Mouse (Mus musculus) myocyte (in vitro differentiated cells): ENCODE measurements around the gene Jph2. TPM values are rescaled to one million over a fixed set of nuclear protein-coding genes. Genes with fewer than 3 reads are reported as not detected.

Source experiments
- H3K27me3 ChIP-seq: one replicate; pipeline ENCODE4 v1.6.1; 2011; ENCODE audit not compliant: control insufficient read depth, insufficient read depth, insufficient read length
- H3K36me3 ChIP-seq: one replicate; pipeline ENCODE4 v1.6.1; 2011; ENCODE audit not compliant: control insufficient read depth, insufficient read depth
- H3K4me2 ChIP-seq: one replicate; pipeline ENCODE4 v1.6.1; 2011; ENCODE audit warnings: low read depth, control low read depth
- H3K4me3 ChIP-seq: one replicate; pipeline ENCODE4 v1.5.1; 2011; ENCODE audit warnings: mild to moderate bottlenecking, control low read depth, moderate library complexity
- H3K79me2 ChIP-seq: one replicate; pipeline ENCODE4 v1.6.1; 2011; ENCODE audit not compliant: control insufficient read depth, insufficient read depth
- H3ac ChIP-seq: one replicate; pipeline ENCODE4 v1.6.1; 2011; ENCODE audit not compliant: control insufficient read depth, insufficient read length
- CEBPB ChIP-seq: IDR thresholded peaks from 2 replicates; pipeline ENCODE4 v1.6.1; 2011; ENCODE audit warnings: mild to moderate bottlenecking, moderate library complexity; ENCODE audit not compliant: poor library complexity, insufficient read depth, severe bottlenecking
- E2F4 ChIP-seq: IDR thresholded peaks from one replicate; pipeline ENCODE4 v1.6.1; 2011; ENCODE audit warnings: mild to moderate bottlenecking, control low read depth, moderate library complexity; ENCODE audit not compliant: insufficient read depth
- MAX ChIP-seq: IDR thresholded peaks from one replicate; pipeline ENCODE4 v1.6.1; 2011; ENCODE audit warnings: low read depth, mild to moderate bottlenecking, control low read depth
- MYOD1 ChIP-seq, 3 experiments: IDR thresholded peaks; one replicate each; pipeline ENCODE4 v1.6.1; 2011; ENCODE audit warnings: control low read depth in 2 of 3, low read depth in 2 of 3, mild to moderate bottlenecking in 2 of 3, moderate library complexity in 1 of 3; ENCODE audit not compliant: insufficient read length in 2 of 3, control insufficient read depth in 1 of 3
- MYOG ChIP-seq, 3 experiments: IDR thresholded peaks; one replicate each; pipeline ENCODE4 v1.6.1; 2011; ENCODE audit warnings: control low read depth in 2 of 3, low read depth in 2 of 3, mild to moderate bottlenecking in 2 of 3; ENCODE audit not compliant: insufficient read length in 2 of 3, control insufficient read depth in 1 of 3, insufficient read depth in 1 of 3
- POLR2A ChIP-seq: IDR thresholded peaks from one replicate; pipeline ENCODE4 v1.6.1; 2011; ENCODE audit warnings: low read depth, mild to moderate bottlenecking, control low read depth, moderate library complexity; ENCODE audit not compliant: insufficient read length
- POLR2AphosphoS2 ChIP-seq: IDR thresholded peaks from one replicate; pipeline ENCODE4 v1.6.1; 2011; ENCODE audit warnings: low read depth, control low read depth; ENCODE audit not compliant: insufficient read length
- REST ChIP-seq: IDR thresholded peaks from one replicate; pipeline ENCODE4 v1.6.1; 2011; ENCODE audit warnings: mild to moderate bottlenecking, control low read depth, moderate library complexity; ENCODE audit not compliant: insufficient read depth, insufficient read length
- SRF ChIP-seq: IDR thresholded peaks from one replicate; pipeline ENCODE4 v1.6.1; 2011; ENCODE audit warnings: low read depth; ENCODE audit not compliant: control insufficient read depth, insufficient read length
- TCF12 ChIP-seq: IDR thresholded peaks from one replicate; pipeline ENCODE4 v1.6.1; 2011; ENCODE audit warnings: mild to moderate bottlenecking, control low read depth; ENCODE audit not compliant: poor library complexity, insufficient read depth, severe bottlenecking
- TCF3 ChIP-seq: IDR thresholded peaks from one replicate; pipeline ENCODE4 v1.6.1; 2011; ENCODE audit warnings: low read depth, control low read depth; ENCODE audit not compliant: insufficient read length
- USF1 ChIP-seq: IDR thresholded peaks from one replicate; pipeline ENCODE4 v1.6.1; 2011; ENCODE audit warnings: low read depth, mild to moderate bottlenecking, control low read depth, moderate library complexity
- polyA plus RNA-seq: library from polyadenylated mRNA; unstranded; fragments of >200 nt; fragmentation: generic; extraction: Trizol; gene quantifications from one replicate; pipeline ENCODE4 v1.2.1, GENCODE M21; 2012; ENCODE audit warnings: missing spikeins

The Jph2 gene
- polyA plus RNA-seq, 1 experiment = 217 TPM

GRCm38 (mm10) chr2:163350443-163350842, 47.4 kb downstream of the Jph2 start:
- Histone ChIP-seq H3K36me3 (no peaks in the 10 kb centered on the region), H3K4me3 (no peak overlapping the region), H3ac (no peak overlapping the region), H3K4me2 (peak overlapping the region; percentile 66), H3K79me2 (peaks cover 25% of the 10 kb centered on the region), H3K27me3 (no peaks in the 10 kb centered on the region)
- TF ChIP-seq TCF12 (no peak), CEBPB (no peak), REST (no peak), E2F4 (no peak), MYOG (IDR thresholded peaks at IDR 0.05; ENCODE audit: control insufficient read depth in 1 of 3, insufficient read depth in 1 of 3, insufficient read length in 2 of 3, low read depth in 2 of 3) (no peak), SRF (no peak), MYOD1 (IDR thresholded peaks at IDR 0.05; ENCODE audit: control insufficient read depth in 1 of 3, insufficient read length in 2 of 3, low read depth in 2 of 3) (no peak), POLR2AphosphoS2 (no peak), USF1 (no peak), TCF3 (no peak), POLR2A (no peak)

DNA sequence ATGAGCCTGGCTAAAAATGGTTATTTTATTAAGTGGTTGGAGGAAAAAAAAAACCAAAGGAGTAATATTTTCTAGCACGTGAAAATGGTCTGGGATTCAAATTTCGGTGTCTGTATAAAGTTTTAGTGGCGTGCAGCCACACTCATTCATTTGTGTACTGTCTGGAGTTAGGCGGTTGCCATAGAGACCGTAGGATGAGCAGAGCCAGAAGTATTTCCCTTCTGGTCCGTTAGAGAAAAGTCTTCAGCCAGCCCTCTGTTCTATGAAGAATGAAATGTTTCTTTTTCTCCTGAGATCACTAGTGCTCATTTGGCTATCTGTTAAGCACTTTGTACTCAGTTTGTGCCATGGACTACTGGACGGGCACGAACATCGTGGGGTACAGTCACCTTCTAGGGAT, 48.4 kb downstream of the Jph2 start:
- peaks cover 25% of the 10 kb centered on the region for H3K79me2 ChIP-seq
- no peak overlapping the region for H3K4me3 ChIP-seq
- H3ac ChIP-seq = no peak overlapping the region
- H3K4me2 ChIP-seq = peak overlapping the region; percentile 66
- H3K36me3 ChIP-seq = no peaks in the 10 kb centered on the region
- no peaks in the 10 kb centered on the region for H3K27me3 ChIP-seq
- TF ChIP-seq TCF12 (no peak), USF1 (no peak), MYOD1 (IDR thresholded peaks at IDR 0.05; ENCODE audit: control insufficient read depth in 1 of 3, insufficient read length in 2 of 3, low read depth in 2 of 3) (no peak), CEBPB (no peak), MAX (no peak), SRF (no peak), TCF3 (no peak), REST (no peak), POLR2A (peak; percentile 35), E2F4 (no peak), POLR2AphosphoS2 (peak; percentile 11)

GRCm38 (mm10) chr2:163348677-163349076, 49.1 kb downstream of the Jph2 start:
- Histone ChIP-seq H3ac (no peak overlapping the region), H3K4me2 (peak overlapping the region; percentile 66), H3K27me3 (no peaks in the 10 kb centered on the region), H3K4me3 (no peak overlapping the region), H3K36me3 (no peaks in the 10 kb centered on the region), H3K79me2 (peaks cover 25% of the 10 kb centered on the region)
- TF ChIP-seq MYOD1 (IDR thresholded peaks at IDR 0.05; ENCODE audit: control insufficient read depth in 1 of 3, insufficient read length in 2 of 3, low read depth in 2 of 3) (peak in 1 of 3 experiments; percentile 19), MYOG (IDR thresholded peaks at IDR 0.05; ENCODE audit: control insufficient read depth in 1 of 3, insufficient read depth in 1 of 3, insufficient read length in 2 of 3, low read depth in 2 of 3) (no peak)

DNA sequence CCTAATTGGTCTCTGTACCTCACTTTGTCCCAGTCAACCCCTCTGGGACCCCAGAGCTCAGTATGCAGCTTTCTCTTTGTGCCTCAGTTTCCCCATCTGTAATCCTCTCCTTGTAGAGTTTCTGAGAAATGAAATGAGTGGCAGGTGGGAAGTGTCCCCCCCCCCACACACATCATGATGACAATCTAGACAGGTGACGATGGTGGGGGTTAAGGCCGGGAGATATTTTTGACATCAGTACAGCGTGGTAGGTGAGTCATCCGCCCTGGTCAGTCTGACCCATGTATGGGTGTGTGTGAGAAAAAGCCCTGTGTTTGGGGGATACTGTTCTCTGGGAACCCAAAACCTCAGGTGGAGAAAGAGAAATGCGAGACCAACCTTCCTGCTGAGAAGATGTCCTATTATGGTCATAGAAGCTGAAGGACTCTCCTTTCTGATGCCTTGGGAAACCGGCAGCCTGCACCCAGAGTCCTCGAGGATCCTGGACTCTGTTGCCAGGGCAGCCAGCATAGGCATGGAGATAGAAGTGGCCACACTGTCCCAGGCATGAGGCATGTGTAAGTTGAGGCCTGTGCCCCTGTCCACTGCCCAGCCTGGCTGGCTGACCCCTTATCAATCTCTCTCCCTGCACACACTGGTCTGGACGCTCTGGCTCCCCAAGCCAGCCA, 50.1 kb downstream of the Jph2 start:
- H3K36me3 ChIP-seq = no peaks in the 10 kb centered on the region
- peaks cover 21% of the 10 kb centered on the region for H3K79me2 ChIP-seq
- H3K4me2 ChIP-seq = peak overlapping the region; percentile 66
- H3K4me3 ChIP-seq = no peak overlapping the region
- TF ChIP-seq USF1 (no peak), SRF (peak; percentile 88), POLR2AphosphoS2 (no peak), MYOD1 (IDR thresholded peaks at IDR 0.05; ENCODE audit: control insufficient read depth in 1 of 3, insufficient read length in 2 of 3, low read depth in 2 of 3) (peak in 2 of 3 experiments; percentile 74 to 87), TCF3 (peak; percentile 5), TCF12 (no peak), MAX (no peak), REST (no peak), POLR2A (no peak), E2F4 (no peak), MYOG (IDR thresholded peaks at IDR 0.05; ENCODE audit: control insufficient read depth in 1 of 3, insufficient read depth in 1 of 3, insufficient read length in 2 of 3, low read depth in 2 of 3) (peak in 2 of 3 experiments; percentile 1 to 27), CEBPB (no peak)
- H3K27me3 ChIP-seq = no peaks in the 10 kb centered on the region
- no peak overlapping the region for H3ac ChIP-seq

DNA sequence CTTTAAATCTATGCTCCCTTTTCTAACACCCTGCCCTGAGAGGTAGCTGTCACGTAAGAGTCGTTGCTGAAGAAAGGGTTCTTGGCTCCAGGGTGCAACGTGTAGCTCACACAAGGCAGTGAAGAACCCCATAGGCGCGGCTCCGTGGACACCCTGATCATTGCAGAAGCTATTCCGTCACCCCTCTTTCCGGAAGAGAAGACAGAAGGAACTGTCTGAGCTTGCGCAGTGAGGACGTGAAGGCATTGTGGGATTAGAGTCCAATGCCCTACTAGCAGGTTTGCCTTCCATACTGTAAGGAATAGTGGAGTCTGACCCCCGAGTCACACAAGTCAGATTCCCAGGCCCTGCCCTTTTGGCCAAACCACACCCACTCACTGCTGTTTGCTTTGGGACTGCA, 51.3 kb downstream of the Jph2 start:
- no peak for TF ChIP-seq MYOD1 (IDR thresholded peaks at IDR 0.05; ENCODE audit: control insufficient read depth in 1 of 3, insufficient read length in 2 of 3, low read depth in 2 of 3)
- no peak for TF ChIP-seq POLR2AphosphoS2
- no peak for TF ChIP-seq TCF3
- TF ChIP-seq USF1 = no peak
- TF ChIP-seq MYOG (IDR thresholded peaks at IDR 0.05; ENCODE audit: control insufficient read depth in 1 of 3, insufficient read depth in 1 of 3, insufficient read length in 2 of 3, low read depth in 2 of 3) = no peak
- TF ChIP-seq E2F4 = no peak
- no peak for TF ChIP-seq POLR2A
- TF ChIP-seq SRF = no peak
- TF ChIP-seq TCF12 = no peak
- no peak for TF ChIP-seq CEBPB
- TF ChIP-seq REST = no peak
- TF ChIP-seq MAX = no peak
- Histone ChIP-seq H3K4me2 (peak overlapping the region; percentile 66), H3K36me3 (peaks cover 5% of the 10 kb centered on the region), H3K27me3 (no peaks in the 10 kb centered on the region), H3ac (no peak overlapping the region), H3K4me3 (no peak overlapping the region), H3K79me2 (peaks cover 14% of the 10 kb centered on the region)
